Mouse (Mus musculus) right cerebral cortex, postnatal 25 days (tissue): ENCODE measurements around the gene Dffb.
"Not testable (repeated sequence)": the region's sequence is repeated elsewhere in the genome, so short reads cannot be mapped to it uniquely, and the experiment has no call there.

Experiments
- DNase-seq: peaks from one replicate; pipeline ENCODE4 v3.0.0; 2022

Gene Dffb

GRCm38 (mm10) chr4:153962631-153963030 lies 12.3 kb downstream of the Dffb start:
- DNase-seq: peak; percentile 48

GRCm38 (mm10) chr4:153957444-153958250 lies 17.3 kb downstream of the Dffb start:
- no peak for DNase-seq

- DNase-seq: peak; percentile 99
Observed at GRCm38 (mm10) chr4:153956569-153957405, 18.1 kb downstream of the Dffb start, which contains the start of gene A430005L14Rik. A430005L14Rik (plus strand) TSS chr4:153957237.

- no peak for DNase-seq
Observed at GRCm38 (mm10) chr4:153955651-153956050, 19.3 kb downstream of the Dffb start.

GRCm38 (mm10) chr4:153951692-153952091 lies 23.2 kb downstream of the Dffb start:
- DNase-seq: no peak

- no peak for DNase-seq
Observed at GRCm38 (mm10) chr4:153951150-153951549, 23.8 kb downstream of the Dffb start.

- no peak for DNase-seq
Observed at GRCm38 (mm10) chr4:153950372-153950771, 24.6 kb downstream of the Dffb start.

- no peak for DNase-seq
Observed at GRCm38 (mm10) chr4:153945741-153946140, 29.2 kb downstream of the Dffb start.

GRCm38 (mm10) chr4:153944261-153944660 lies 30.7 kb downstream of the Dffb start:
- DNase-seq: no peak

GRCm38 (mm10) chr4:153943243-153943642 lies 31.7 kb downstream of the Dffb start:
- DNase-seq: no peak

- no peak for DNase-seq
Observed at GRCm38 (mm10) chr4:153929921-153930320, 45.0 kb downstream of the Dffb start.

- DNase-seq: no peak
Observed at GRCm38 (mm10) chr4:153929425-153929824, 45.5 kb downstream of the Dffb start.

- DNase-seq: no peak
Observed at GRCm38 (mm10) chr4:153928772-153929299, 46.1 kb downstream of the Dffb start.

GRCm38 (mm10) chr4:153922090-153922489 lies 52.8 kb downstream of the Dffb start:
- DNase-seq: not testable (repeated sequence)

- no peak for DNase-seq
Observed at GRCm38 (mm10) chr4:153920517-153921233, 54.3 kb downstream of the Dffb start.

GRCm38 (mm10) chr4:153917773-153918500 lies 57.0 kb downstream of the Dffb start:
- peak; percentile 26 for DNase-seq
